8 mouse cellular contexts compared by ENCODE assay signal in genomic region chr9:123112805-123113521, GRCm38 (mm10). TPM values are rescaled to one million over a fixed set of nuclear protein-coding genes. Genes with fewer than 3 reads are reported as not detected.
DNase-seq lines count a peak whose midpoint lies in the region; ATAC-seq and TF ChIP-seq lines count a peak whose summit lies in the region.

Gene Zdhhc3 (minus strand): TSS chr9:123113205.
Gene Exosc7 (plus strand): TSS chr9:123113215.

- H3K9me3 ChIP-seq in heart, embryonic 11.5 days (replicated peaks; ENCODE audit: control insufficient read depth, low read length) = no peaks in the 10 kb centered on the region
- H3K9me3 ChIP-seq in kidney, embryonic 16.5 days (ENCODE audit: low read length) = no peaks in the 10 kb centered on the region

- H3K4me2 ChIP-seq in heart, embryonic 11.5 days = peak within 1 kb of the TSS; percentile 96
- peak within 1 kb of the TSS; percentile 92 for H3K4me2 ChIP-seq in kidney, embryonic 16.5 days (replicated peaks; ENCODE audit: low read depth, low read length)
- peak within 1 kb of the TSS; percentile 98 for H3K4me2 ChIP-seq in myocyte (ENCODE audit: low read depth)

- H3K9ac ChIP-seq in heart, embryonic 11.5 days (ENCODE audit: low read depth, low read length) = peak within 1 kb of the TSS; percentile 95
- peak within 1 kb of the TSS; percentile 98 for H3K9ac ChIP-seq in kidney, embryonic 16.5 days (replicated peaks; ENCODE audit: low read length)
- H3K9ac ChIP-seq in liver, adult 2 months (ENCODE audit: low read depth, low read length) = peak within 1 kb of the TSS; percentile 91

- H3K36me3 ChIP-seq in heart, embryonic 11.5 days (ENCODE audit: control insufficient read depth, insufficient read depth, low read length) = no peaks in the 10 kb centered on the region
- H3K36me3 ChIP-seq in kidney, embryonic 16.5 days (ENCODE audit: insufficient read depth, low read length) = peaks cover 15% of the 10 kb centered on the region; the same call in 1 of the 2 replicates
- no peaks in the 10 kb centered on the region for H3K36me3 ChIP-seq in liver, adult 2 months (ENCODE audit: control insufficient read depth, insufficient read depth, low read length)
- H3K36me3 ChIP-seq in myocyte (ENCODE audit: control insufficient read depth, insufficient read depth) = peaks cover 8% of the 10 kb centered on the region
- no peaks in the 10 kb centered on the region for H3K36me3 ChIP-seq in splenic B cell, adult 2 months (ENCODE audit: control insufficient read depth, insufficient read depth, low read length, poor library complexity, severe bottlenecking)

- peaks cover 11% of the 10 kb centered on the region; the same call in 1 of the 2 replicates for H3K79me2 ChIP-seq in liver, adult 2 months (ENCODE audit: control insufficient read depth, insufficient read depth, low read length)
- peaks cover 74% of the 10 kb centered on the region for H3K79me2 ChIP-seq in myocyte (ENCODE audit: control insufficient read depth, insufficient read depth)

- WGBS in heart, embryonic 11.5 days (ENCODE audit: insufficient replicate concordance) = under 1% methylated on average over 79 of the region's 79 CpGs
- under 1% methylated on average over 78 of the region's 79 CpGs for WGBS in kidney, embryonic 16.5 days
- under 1% methylated on average over 79 of the region's 79 CpGs for WGBS in liver, adult 2 months

- peak within 1 kb of the TSS; percentile 96 for H3K27ac ChIP-seq in heart, embryonic 11.5 days (ENCODE audit: low read depth, low read length)
- peak within 1 kb of the TSS; percentile 96 for H3K27ac ChIP-seq in kidney, embryonic 16.5 days (ENCODE audit: low read length)
- peak within 1 kb of the TSS; percentile 60 for H3K27ac ChIP-seq in liver, adult 2 months (replicated peaks; ENCODE audit: insufficient read depth, low read depth, low read length)

- peak; percentile 73; the same call in 1 of the 2 replicates for TF ChIP-seq POLR2A in liver, adult 2 months (IDR thresholded peaks at IDR 0.05; ENCODE audit: extremely low read depth, insufficient read depth, low read length)
- TF ChIP-seq POLR2A in myocyte (IDR thresholded peaks at IDR 0.05; ENCODE audit: insufficient read length, low read depth) = peak; percentile 96

- peak within 1 kb of the TSS; percentile 84 for H3ac ChIP-seq in myocyte (ENCODE audit: control insufficient read depth, insufficient read length)

- H3K4me1 ChIP-seq in heart, embryonic 11.5 days (ENCODE audit: control insufficient read depth, insufficient read depth, low read length) = peaks cover 12% of the 10 kb centered on the region
- peaks cover 16% of the 10 kb centered on the region for H3K4me1 ChIP-seq in kidney, embryonic 16.5 days (ENCODE audit: insufficient read depth, low read length)
- peaks cover 10% of the 10 kb centered on the region for H3K4me1 ChIP-seq in liver, adult 2 months (ENCODE audit: control insufficient read depth, insufficient read depth, low read length)

- peak within 1 kb of the TSS; percentile 99 for H3K4me3 ChIP-seq in heart, embryonic 11.5 days (ENCODE audit: low read depth, low read length)
- peak within 1 kb of the TSS; percentile 95 for H3K4me3 ChIP-seq in kidney, embryonic 16.5 days (ENCODE audit: low read length)
- peak within 1 kb of the TSS; percentile 93 for H3K4me3 ChIP-seq in liver, adult 2 months (ENCODE audit: insufficient read depth, low read depth, low read length)
- H3K4me3 ChIP-seq in myocyte = peak within 1 kb of the TSS; percentile 82

- ATAC-seq in erythroblast, adult 5-6 weeks (replicated peaks; ENCODE audit: low FRiP score, poor library complexity, severe bottlenecking) = peak; percentile 85
- peak; percentile 92 for ATAC-seq in heart, embryonic 11.5 days (replicated peaks; ENCODE audit: insufficient number of reproducible peaks, low FRiP score, low TSS enrichment)
- ATAC-seq in kidney, embryonic 16.5 days (ENCODE audit: low FRiP score, low TSS enrichment) = peak; percentile 94

- no peak for TF ChIP-seq CTCF in liver, adult 2 months (IDR thresholded peaks at IDR 0.05; ENCODE audit: low read depth, low read length)

- no peaks in the 10 kb centered on the region for H3K27me3 ChIP-seq in heart, embryonic 11.5 days (ENCODE audit: control insufficient read depth, insufficient read depth, low read length)
- no peaks in the 10 kb centered on the region for H3K27me3 ChIP-seq in kidney, embryonic 16.5 days (ENCODE audit: insufficient read depth, low read length)
- no peaks in the 10 kb centered on the region for H3K27me3 ChIP-seq in liver, adult 2 months (ENCODE audit: control insufficient read depth, insufficient read depth, low read length)
- H3K27me3 ChIP-seq in myocyte (ENCODE audit: control insufficient read depth, insufficient read depth, insufficient read length) = no peaks in the 10 kb centered on the region
- H3K27me3 ChIP-seq in splenic B cell, adult 2 months (ENCODE audit: control insufficient read depth, insufficient read depth, low read length, poor library complexity, severe bottlenecking) = no peaks in the 10 kb centered on the region

- DNase-seq in B cell, adult 2 months = peak; percentile 88 to 93
- DNase-seq in brain, adult 2 months (ENCODE audit: low read depth, low spot score) = peak; percentile 95
- peak; percentile 60 for DNase-seq in liver, adult 2 months (ENCODE audit: extremely low read depth, low read depth, low spot score)
- peak; percentile 90 for DNase-seq in splenic B cell, adult 2 months (ENCODE audit: low read depth, low spot score)

TF ChIP-seq in myocyte, 11 proteins besides CTCF, POLR2A, EP300 and RAD21:
- TF ChIP-seq MAX (IDR thresholded peaks at IDR 0.05; ENCODE audit: low read depth) (no peak), TCF12 (IDR thresholded peaks at IDR 0.05; ENCODE audit: insufficient read depth, poor library complexity, severe bottlenecking) (no peak), TCF3 (IDR thresholded peaks at IDR 0.05; ENCODE audit: insufficient read length, low read depth) (no peak), SRF (IDR thresholded peaks at IDR 0.05; ENCODE audit: control insufficient read depth, insufficient read length, low read depth) (peak; percentile 90), MYOD1 (IDR thresholded peaks at IDR 0.05; ENCODE audit: control insufficient read depth in 1 of 3, insufficient read length in 2 of 3, low read depth in 2 of 3) (peak in 2 of 3 experiments; percentile 11 to 36), REST (IDR thresholded peaks at IDR 0.05; ENCODE audit: insufficient read depth, insufficient read length) (peak; percentile 47), E2F4 (IDR thresholded peaks at IDR 0.05; ENCODE audit: insufficient read depth) (peak; percentile 70), USF1 (IDR thresholded peaks at IDR 0.05; ENCODE audit: low read depth) (no peak), MYOG (IDR thresholded peaks at IDR 0.05; ENCODE audit: control insufficient read depth in 1 of 3, insufficient read depth in 1 of 3, insufficient read length in 2 of 3, low read depth in 2 of 3) (peak in 2 of 3 experiments; percentile 14 to 46), CEBPB (IDR thresholded peaks at IDR 0.05; ENCODE audit: insufficient read depth, poor library complexity, severe bottlenecking) (no peak), POLR2AphosphoS2 (IDR thresholded peaks at IDR 0.05; ENCODE audit: insufficient read length, low read depth) (peak; percentile 94)
TF ChIP-seq in myocyte: peak in this region for 6.

RNA-seq across cellular contexts. Expression of gene Zdhhc3, which starts in this region (rescaled TPM):
- total RNA-seq in erythroblast, adult 5-6 weeks (2015; ENCODE audit: low replicate concordance) = 11.7 and 24.9 TPM in 2 replicates
- total RNA-seq in erythroblast, adult 5-6 weeks (2017; ENCODE audit: low replicate concordance) = 8.4 and 15.1 TPM in 2 replicates
- 39.6 and 44.7 TPM in 2 replicates for polyA plus RNA-seq in heart, embryonic 11.5 days (2014; fragmentation: Nextera tagmentation; extraction: Ambion mirVana)
- polyA plus RNA-seq in kidney, embryonic 16.5 days (2015; fragmentation: Nextera tagmentation; extraction: Ambion mirVana) = 69.8 and 73.4 TPM in 2 replicates
- total RNA-seq in liver, adult 2 months (2014; rRNA removed) = 12.6 and 14.5 TPM in 2 replicates
- 45.1 and 55.7 TPM in 2 replicates for polyA plus RNA-seq in liver, adult 2 months (2012; rRNA removed)
- polyA plus RNA-seq in myocyte (2012; fragmentation: generic; extraction: Trizol) = 44.0 TPM

RNA-seq across cellular contexts. Expression of gene Exosc7, which starts in this region (rescaled TPM):
- total RNA-seq in erythroblast, adult 5-6 weeks (2015; ENCODE audit: low replicate concordance) = 6.5 and 12.3 TPM in 2 replicates
- total RNA-seq in erythroblast, adult 5-6 weeks (2017; ENCODE audit: low replicate concordance) = 12.9 and 24.5 TPM in 2 replicates
- polyA plus RNA-seq in heart, embryonic 11.5 days (2014; fragmentation: Nextera tagmentation; extraction: Ambion mirVana) = 90.1 and 100.0 TPM in 2 replicates
- 133 and 137 TPM in 2 replicates for polyA plus RNA-seq in kidney, embryonic 16.5 days (2015; fragmentation: Nextera tagmentation; extraction: Ambion mirVana)
- 37.7 and 44.4 TPM in 2 replicates for total RNA-seq in liver, adult 2 months (2014; rRNA removed)
- 23.2 and 25.3 TPM in 2 replicates for polyA plus RNA-seq in liver, adult 2 months (2012; rRNA removed)
- 28.2 TPM for polyA plus RNA-seq in myocyte (2012; fragmentation: generic; extraction: Trizol)

Comparison
In these comparisons a context has a peak if more than half of its experiments do, and no peak if none do; other contexts are left out.
1. Peak in every context shown above with its lines: DNase-seq, ATAC-seq, H3K4me3 ChIP-seq and H3K27ac ChIP-seq.